Mouse (Mus musculus) adrenal gland, adult 10 weeks (tissue): ENCODE data around the gene Rtl4. TPM values are rescaled to one million over a fixed set of nuclear protein-coding genes. Genes with fewer than 3 reads are reported as not detected.

Experiments
- polyA plus RNA-seq: library from polyadenylated mRNA; stranded (reverse); fragments of 350-450 nt; fragmentation: Illumina TruSeq; extraction: RNeasy Lipid Tissue Mini Kit (QIAGEN cat#74804); gene quantifications from one replicate; pipeline ENCODE4 v1.2.3, GENCODE M21; 2014; ENCODE audit warnings: low read depth, low replicate concordance

Rtl4 gene
- polyA plus RNA-seq: 24.2 TPM

DNA sequence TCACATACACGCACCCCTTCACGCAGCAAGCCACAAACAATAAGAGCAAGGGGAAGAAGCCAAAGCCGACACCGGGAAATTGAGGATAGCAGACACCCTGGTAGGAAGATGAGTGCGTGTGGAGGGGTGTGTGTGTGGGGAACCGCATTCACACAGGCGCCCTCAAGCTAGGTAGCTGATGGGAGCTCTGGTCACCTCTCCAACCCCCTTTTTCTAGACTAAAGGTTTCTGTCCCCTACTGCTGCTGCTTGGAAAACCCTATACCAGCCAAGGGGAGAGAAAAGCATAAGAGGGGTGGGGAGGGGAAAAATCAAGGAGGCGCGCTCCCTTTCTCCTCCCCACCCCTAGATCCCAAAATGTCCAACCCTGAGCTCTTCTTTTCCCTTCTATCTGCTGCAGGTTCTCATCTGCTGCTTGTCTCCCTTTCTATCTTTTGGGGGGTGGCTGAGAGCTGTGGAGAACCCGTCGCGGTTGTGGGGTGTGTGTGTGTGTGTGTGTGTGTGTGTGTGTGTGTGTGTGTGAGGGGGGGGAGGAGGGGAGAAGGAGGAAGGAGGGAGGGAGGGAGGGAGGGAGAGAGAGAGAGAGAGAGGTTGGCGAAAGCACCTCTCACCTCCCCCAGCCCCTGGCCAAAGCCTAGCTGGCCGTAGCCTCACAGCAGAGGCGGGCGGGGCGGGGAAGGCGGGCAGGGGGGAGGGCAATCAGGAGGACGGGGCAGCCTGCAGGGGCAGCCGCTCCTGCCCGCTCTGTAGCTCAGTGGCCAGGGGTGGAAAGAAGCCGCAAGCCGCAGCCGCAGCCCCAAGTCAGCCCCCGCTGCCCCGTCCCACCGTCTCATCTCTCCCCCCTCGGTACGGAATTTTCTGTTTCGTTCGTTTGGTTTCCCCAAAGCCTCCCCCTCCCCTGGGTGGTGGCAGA lies at the start of gene Rtl4:
Rtl4 (plus strand) TSS at position 701 of the 912 bp plus-strand sequence.

DNA sequence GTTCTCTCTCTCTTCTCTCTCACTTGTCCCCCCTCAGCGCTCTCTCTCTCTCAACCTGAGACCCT lies 733 bp upstream of the Rtl4 start, which contains the start of gene Trpc5:
Trpc5 (minus strand) TSS at position 39 of the 65 bp plus-strand sequence.

Other genes with a start within 250 kb of the Rtl4 start
- not detected for gene Trpc5os, start 232.3 kb upstream of the Rtl4 start, polyA plus RNA-seq
- 1.5 TPM for gene Trpc5, start 727 bp upstream of the Rtl4 start, polyA plus RNA-seq